Mouse (Mus musculus) heart, embryonic 13.5 days (tissue): ENCODE results near the gene Mttp. TPM values are rescaled to one million over a fixed set of nuclear protein-coding genes. Genes with fewer than 3 reads are reported as not detected.

ENCODE experiments used
- ATAC-seq: fragments of 200-750 bp; cut with Nextera tagmentation; 2 replicates; pipeline ENCODE4 v1.8.0; 2017; ENCODE audit warnings: moderate TSS enrichment; ENCODE audit not compliant: insufficient number of reproducible peaks, low FRiP score, low TSS enrichment; ENCODE audit errors: extremely low read depth
- H3K27ac ChIP-seq: fragments of 300-500 bp; sonication (generic); replicated peaks from 2 replicates; pipeline ENCODE4 v1.5.1; 2015; ENCODE audit warnings: moderate library complexity, mild to moderate bottlenecking, inconsistent platforms
- H3K27me3 ChIP-seq: fragments of 300-500 bp; sonication (generic); replicated peaks from 2 replicates; pipeline ENCODE4 v1.6.1; 2015; ENCODE audit warnings: mild to moderate bottlenecking, inconsistent platforms
- H3K36me3 ChIP-seq: fragments of 300-500 bp; sonication (generic); 2 replicates; pipeline ENCODE4 v1.6.1; 2015; ENCODE audit warnings: mild to moderate bottlenecking, inconsistent platforms
- H3K4me1 ChIP-seq: fragments of 300-500 bp; sonication (generic); 2 replicates; pipeline ENCODE4 v1.6.1; 2015; ENCODE audit warnings: inconsistent platforms
- H3K4me2 ChIP-seq: fragments of 300-500 bp; sonication (generic); 2 replicates; pipeline ENCODE4 v1.6.1; 2015; ENCODE audit warnings: inconsistent platforms, mild to moderate bottlenecking, moderate library complexity
- H3K4me3 ChIP-seq: fragments of 300-500 bp; sonication (generic); 2 replicates; pipeline ENCODE4 v1.5.1; 2015; ENCODE audit warnings: moderate library complexity, mild to moderate bottlenecking, inconsistent platforms
- H3K9ac ChIP-seq: fragments of 300-500 bp; sonication (generic); 2 replicates; pipeline ENCODE4 v1.6.1; 2015; ENCODE audit warnings: inconsistent platforms, mild to moderate bottlenecking, moderate library complexity
- H3K9me3 ChIP-seq: fragments of 300-500 bp; sonication (generic); 2 replicates; pipeline ENCODE4 v1.6.1; 2016; ENCODE audit warnings: inconsistent platforms
- WGBS: fragments of 180-500 bp; shearing (Covaris S2); methylation state at CpG from one replicate; pipeline ENCODE4 v1.1.7; 2015; ENCODE audit warnings: mixed read lengths; 5-methylcytosine and 5-hydroxymethylcytosine counted together
- polyA plus RNA-seq: library from polyadenylated mRNA; unstranded; fragments of >200 nt; fragmentation: Nextera tagmentation; extraction: Ambion mirVana; gene quantifications from 2 replicates; pipeline ENCODE4 v1.2.1, GENCODE M21; 2015

The Mttp gene
- polyA plus RNA-seq, 1 experiment from 2014 or later, result 6.6 TPM

GRCm38 (mm10) chr3:138065930-138066329 lies 78.8 kb downstream of the Mttp start:
- H3K27ac ChIP-seq, result peak overlapping the region; percentile 98
- peak overlapping the region; percentile 85 for H3K9ac ChIP-seq

GRCm38 (mm10) chr3:138064732-138065645 lies 79.8 kb downstream of the Mttp start, which contains the start of gene 1110002E22Rik:
Gene 1110002E22Rik, plus strand, starts transcription at chr3:138065052.
- H3K36me3 ChIP-seq, result 0 out of 2 replicates have a peak, but pooled peaks cover 6% of the 10 kb centered on the region
- H3K9me3 ChIP-seq, result no peaks in the 10 kb centered on the region
- no peak for ATAC-seq
- peaks cover 80% of the 10 kb centered on the region for H3K4me1 ChIP-seq
- H3K4me2 ChIP-seq, result peak within 1 kb of the TSS; percentile 77
- peak within 1 kb of the TSS; percentile 98 for H3K27ac ChIP-seq
- WGBS, result 41% methylated on average over 33 of the region's 33 CpGs
- peak within 1 kb of the TSS; percentile 85 for H3K9ac ChIP-seq
- no peaks in the 10 kb centered on the region for H3K27me3 ChIP-seq
- H3K4me3 ChIP-seq, result peak within 1 kb of the TSS; percentile 52

More at GRCm38 (mm10) chr3:138065930-138066329, 78.8 kb downstream of the Mttp start:
- peak overlapping the region; percentile 77 for H3K4me2 ChIP-seq
- H3K4me3 ChIP-seq, result peak overlapping the region; percentile 52
- H3K27me3 ChIP-seq, result no peaks in the 10 kb centered on the region
- H3K9me3 ChIP-seq, result no peaks in the 10 kb centered on the region
- peaks cover 75% of the 10 kb centered on the region for H3K4me1 ChIP-seq
- 74% methylated on average over 16 of the region's 16 CpGs for WGBS
- 0 out of 2 replicates have a peak, but pooled peaks cover 6% of the 10 kb centered on the region for H3K36me3 ChIP-seq
- no peak for ATAC-seq

- Histone ChIP-seq H3K36me3 (0 out of 2 replicates have a peak, but pooled peaks cover 6% of the 10 kb centered on the region), H3K4me2 (peak overlapping the region; percentile 77), H3K9me3 (no peaks in the 10 kb centered on the region), H3K27me3 (no peaks in the 10 kb centered on the region), H3K4me3 (no peak overlapping the region), H3K27ac (peak overlapping the region; percentile 98), H3K4me1 (peaks cover 78% of the 10 kb centered on the region), H3K9ac (peak overlapping the region; percentile 58)
- no peak for ATAC-seq
- 37% methylated on average over 14 of the region's 14 CpGs for WGBS
These were observed 80.9 kb downstream of the Mttp start for GRCm38 (mm10) chr3:138063731-138064329.

- Histone ChIP-seq H3K9ac (no peak overlapping the region), H3K27ac (no peak overlapping the region; the same call in 1 of the 2 replicates), H3K9me3 (no peaks in the 10 kb centered on the region), H3K4me1 (peaks cover 79% of the 10 kb centered on the region), H3K27me3 (no peaks in the 10 kb centered on the region), H3K4me2 (no peak overlapping the region), H3K4me3 (no peak overlapping the region), H3K36me3 (no peaks in the 10 kb centered on the region)
- ATAC-seq, result no peak
- 75% methylated on average over 4 of the region's 4 CpGs for WGBS
These were observed 82.1 kb downstream of the Mttp start for GRCm38 (mm10) chr3:138062673-138063072.

- H3K9me3 ChIP-seq, result no peaks in the 10 kb centered on the region
- H3K4me3 ChIP-seq, result no peak overlapping the region
- no peak overlapping the region for H3K4me2 ChIP-seq
- H3K27me3 ChIP-seq, result no peaks in the 10 kb centered on the region
- no peak for ATAC-seq
- H3K4me1 ChIP-seq, result peaks cover 84% of the 10 kb centered on the region
- no peak overlapping the region for H3K27ac ChIP-seq
- 67% methylated on average over 9 of the region's 9 CpGs for WGBS
- no peak overlapping the region for H3K9ac ChIP-seq
- no peaks in the 10 kb centered on the region for H3K36me3 ChIP-seq
These were observed 83.4 kb downstream of the Mttp start for GRCm38 (mm10) chr3:138061205-138061911.

- peaks cover 82% of the 10 kb centered on the region for H3K4me1 ChIP-seq
- no peak for ATAC-seq
- H3K27ac ChIP-seq, result peak overlapping the region; percentile 70
- H3K4me2 ChIP-seq, result no peak overlapping the region
- no peaks in the 10 kb centered on the region for H3K27me3 ChIP-seq
- no peaks in the 10 kb centered on the region for H3K36me3 ChIP-seq
- no peaks in the 10 kb centered on the region for H3K9me3 ChIP-seq
- no peak overlapping the region for H3K4me3 ChIP-seq
- no peak overlapping the region for H3K9ac ChIP-seq
- whole genome bisulfite sequencing, result 59% methylated on average over 7 of the region's 7 CpGs
These were observed 84.3 kb downstream of the Mttp start for GRCm38 (mm10) chr3:138060429-138060828.

GRCm38 (mm10) chr3:138058226-138058625 lies 86.5 kb downstream of the Mttp start:
- Histone ChIP-seq H3K4me3 (no peak overlapping the region), H3K27ac (no peak overlapping the region), H3K9me3 (no peaks in the 10 kb centered on the region), H3K4me1 (peaks cover 78% of the 10 kb centered on the region), H3K27me3 (no peaks in the 10 kb centered on the region), H3K9ac (no peak overlapping the region), H3K4me2 (no peak overlapping the region), H3K36me3 (no peaks in the 10 kb centered on the region)
- no peak for ATAC-seq
- WGBS, result 64% methylated on average over 4 of the region's 4 CpGs

GRCm38 (mm10) chr3:138056976-138057375 lies 87.8 kb downstream of the Mttp start:
- Histone ChIP-seq H3K9me3 (no peaks in the 10 kb centered on the region), H3K36me3 (no peaks in the 10 kb centered on the region), H3K9ac (0 out of 2 replicates have a peak overlapping the region, but pooled peaks have one; percentile 24), H3K4me1 (peaks cover 80% of the 10 kb centered on the region), H3K4me3 (no peak overlapping the region), H3K27ac (peak overlapping the region; percentile 50), H3K4me2 (no peak overlapping the region), H3K27me3 (no peaks in the 10 kb centered on the region)
- ATAC-seq, result no peak
- 44% methylated on average over 7 of the region's 7 CpGs for WGBS

GRCm38 (mm10) chr3:138053969-138054368 lies 90.8 kb downstream of the Mttp start:
- Histone ChIP-seq H3K4me3 (peak overlapping the region; percentile 26; the same call in 1 of the 2 replicates), H3K9ac (peak overlapping the region; percentile 78)
- ATAC-seq, result peak; percentile 77; the same call in 1 of the 2 replicates

GRCm38 (mm10) chr3:138051431-138051830 lies 93.3 kb downstream of the Mttp start:
- Histone ChIP-seq H3K36me3 (no peaks in the 10 kb centered on the region), H3K4me3 (no peak overlapping the region), H3K27me3 (no peaks in the 10 kb centered on the region), H3K27ac (no peak overlapping the region), H3K4me2 (no peak overlapping the region), H3K9me3 (no peaks in the 10 kb centered on the region), H3K9ac (no peak overlapping the region), H3K4me1 (peaks cover 50% of the 10 kb centered on the region)
- no peak for ATAC-seq
- WGBS, result 70% methylated on average over 3 of the region's 3 CpGs

More at GRCm38 (mm10) chr3:138053969-138054368, 90.8 kb downstream of the Mttp start:
- 6% methylated on average over 4 of the region's 4 CpGs for WGBS
- Histone ChIP-seq H3K4me2 (peak overlapping the region; percentile 60), H3K27me3 (no peaks in the 10 kb centered on the region), H3K27ac (peak overlapping the region; percentile 99), H3K4me1 (peaks cover 66% of the 10 kb centered on the region), H3K36me3 (no peaks in the 10 kb centered on the region), H3K9me3 (no peaks in the 10 kb centered on the region)

- 65% methylated on average over 11 of the region's 11 CpGs for WGBS
- ATAC-seq, result no peak
- Histone ChIP-seq H3K27ac (no peak overlapping the region; the same call in 1 of the 2 replicates), H3K27me3 (no peaks in the 10 kb centered on the region), H3K36me3 (no peaks in the 10 kb centered on the region), H3K9ac (no peak overlapping the region), H3K4me1 (peaks cover 45% of the 10 kb centered on the region), H3K4me3 (no peak overlapping the region), H3K4me2 (no peak overlapping the region), H3K9me3 (no peaks in the 10 kb centered on the region)
These were observed 94.0 kb downstream of the Mttp start for GRCm38 (mm10) chr3:138050772-138051171.
